Mouse (Mus musculus): ENCODE measurements around the gene Mri1.

GRCm38 (mm10) chr8:84230735-84231134 lies 26.4 kb downstream of the Mri1 start:
- TF ChIP-seq CTCF (IDR thresholded peaks at IDR 0.05; ENCODE audit: control insufficient read depth, insufficient read depth, insufficient read length) (peak; percentile 52), MAX (IDR thresholded peaks at IDR 0.05) (no peak), MYOD1 (IDR thresholded peaks at IDR 0.05; ENCODE audit: control insufficient read depth, insufficient read length, low read depth) (no peak), USF1 (IDR thresholded peaks at IDR 0.05; ENCODE audit: low read depth) (no peak), CEBPB (IDR thresholded peaks at IDR 0.05; ENCODE audit: low read depth) (no peak), MYOG (IDR thresholded peaks at IDR 0.05; ENCODE audit: control insufficient read depth, extremely low read depth, insufficient read length) (no peak), FOSL1 (IDR thresholded peaks at IDR 0.05; ENCODE audit: insufficient read depth, low read length, poor library complexity, severe bottlenecking) (no peak)

All from C2C12 (cell line).